Mouse (Mus musculus): ENCODE data around the gene Kremen1. TPM values are rescaled to one million over a fixed set of nuclear protein-coding genes. Genes with fewer than 3 reads are reported as not detected.
A peak's percentile ranks its signal among the peaks of the same experiment; 100 is the strongest.

Gene Kremen1
- total and polyA plus RNA-seq, 3 experiments, result 5.0 to 11.8 (median 7.3) TPM

DNA sequence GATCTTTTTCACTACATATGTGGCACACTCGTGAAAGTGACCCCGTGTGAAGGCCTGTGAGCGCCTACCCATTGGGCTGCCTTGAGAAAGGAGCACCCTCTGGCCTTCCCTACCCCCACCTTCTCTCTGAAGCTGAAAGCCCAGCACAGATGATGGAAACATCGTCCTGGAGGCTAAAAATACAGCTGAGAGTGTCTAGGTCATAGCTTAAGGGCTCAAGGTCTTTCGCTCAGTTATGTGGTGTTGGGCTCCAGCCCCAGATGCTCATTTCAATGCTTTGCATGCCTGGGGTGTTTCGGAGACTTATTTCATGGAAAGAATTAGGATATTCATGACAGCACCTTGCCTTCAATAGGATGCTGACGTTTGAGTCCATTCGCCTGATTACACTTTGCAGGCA, 4.4 kb upstream of the Kremen1 start (continued):
- no peak for TF ChIP-seq MXI1 (IDR thresholded peaks at IDR 0.05; ENCODE audit: low read depth, low read length)
- TF ChIP-seq E2F4 (IDR thresholded peaks at IDR 0.05; ENCODE audit: insufficient replicate concordance, low read depth, low read length), result no peak
- TF ChIP-seq ZC3H11A (IDR thresholded peaks at IDR 0.05; ENCODE audit: low read depth, low read length), result no peak
- TF ChIP-seq IRF4 (IDR thresholded peaks at IDR 0.05; ENCODE audit: low read depth, low read length), result peak; percentile 75
- peak; percentile 96 for TF ChIP-seq MEF2A (IDR thresholded peaks at IDR 0.05; ENCODE audit: borderline replicate concordance, low read depth, low read length)
- TF ChIP-seq USF2 (conservative IDR thresholded peaks at IDR 0.05; ENCODE audit: low read depth, low read length), result no peak
- no peak for TF ChIP-seq NELFE (IDR thresholded peaks at IDR 0.05; ENCODE audit: low read depth, low read length)

DNA sequence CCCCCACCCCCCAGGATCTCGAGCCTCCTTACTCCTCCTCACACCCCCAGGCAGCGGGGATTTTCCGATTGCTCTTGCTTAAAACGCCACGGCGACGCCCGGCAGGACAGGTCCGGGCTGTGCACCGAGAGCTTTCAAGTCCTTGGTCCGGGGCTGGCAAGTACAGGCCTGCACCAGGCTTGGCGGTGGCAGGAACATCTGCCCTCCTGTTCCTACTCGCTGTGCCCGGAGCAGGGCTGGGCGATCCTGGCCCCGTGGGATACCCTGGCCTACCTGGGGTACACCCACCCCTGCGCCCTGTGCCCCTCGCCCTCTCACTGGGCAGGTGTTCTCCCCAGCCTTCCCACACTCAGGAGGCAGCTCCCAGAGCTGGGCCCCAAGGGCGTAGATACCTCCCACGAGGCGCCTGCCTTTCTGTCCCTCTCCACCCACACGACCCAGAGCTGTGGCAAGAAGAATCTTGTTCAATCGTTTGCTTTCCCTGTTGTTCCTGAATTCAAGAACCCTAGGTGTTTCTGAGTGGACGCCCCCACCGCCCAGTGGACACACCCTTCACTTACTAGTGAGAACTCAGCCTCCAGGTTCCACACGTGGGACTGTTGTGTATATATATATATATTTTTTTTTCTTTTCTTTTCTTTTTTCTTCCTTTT, 1.8 kb upstream of the Kremen1 start:
- Histone ChIP-seq H3K4me1 (ENCODE audit: control insufficient read depth in 1 of 2, insufficient read depth in 2 of 2) (peaks cover 18 to 36% of the 10 kb centered on the region in 2 experiments), H3K4me2 (ENCODE audit: insufficient read depth, low read depth, poor library complexity, severe bottlenecking) (peak overlapping the region; percentile 8; the same call in 1 of the 2 replicates), H3K27ac (ENCODE audit: insufficient read depth, low read depth) (0 out of 2 replicates have a peak overlapping the region, but pooled peaks have one; percentile 7), H3K4me3 (replicated peaks in 1 of 3; ENCODE audit: low read depth in 2 of 3, low read length in 2 of 3, poor library complexity in 1 of 3) (no peak overlapping the region), H3K27me3 (replicated peaks) (peaks cover 11% of the 10 kb centered on the region), H3K79me2 (replicated peaks; ENCODE audit: control insufficient read depth, extremely low read depth, insufficient read depth, poor library complexity, severe bottlenecking) (no peaks in the 10 kb centered on the region), H3K36me3 (replicated peaks in 1 of 2; ENCODE audit: control insufficient read depth in 1 of 2, insufficient read depth in 1 of 2, low read length in 1 of 2) (no peaks in the 10 kb centered on the region), H3K9me3 (replicated peaks; ENCODE audit: low read length) (peaks cover 2% of the 10 kb centered on the region), H3K9ac (ENCODE audit: insufficient read depth, low read depth) (no peak overlapping the region)
- dilution Hi-C loops (cut with MboI; ENCODE audit: extremely low pct_ligation_motif_present, extremely low pct_unique_long_range_greater_than_20kb, low sequenced_read_pairs) (no loop called here), in situ Hi-C loops (cut with MboI; ENCODE audit: low pct_ligation_motif_present, low pct_unique_long_range_greater_than_20kb, low sequenced_read_pairs) (no loop called here)
- DNase-seq (ENCODE audit: extremely low read depth), result no peak
- no peak for TF ChIP-seq ELF1 (IDR thresholded peaks at IDR 0.05; ENCODE audit: low read depth, low read length)
- 0 out of 2 replicates have a peak, but pooled peaks have one; percentile 10 for TF ChIP-seq NRF1 (IDR thresholded peaks at IDR 0.05; ENCODE audit: low read depth, low read length)
- TF ChIP-seq JUND (conservative IDR thresholded peaks at IDR 0.05; ENCODE audit: low read depth, low read length), result no peak
- peak; percentile 87; the same call in 1 of the 2 replicates for TF ChIP-seq ZMIZ1 (IDR thresholded peaks at IDR 0.05; ENCODE audit: low read depth, low read length)
- no peak for TF ChIP-seq ZKSCAN1 (IDR thresholded peaks at IDR 0.05; ENCODE audit: borderline replicate concordance, low read depth, low read length)
- no peak for TF ChIP-seq BHLHE40 (IDR thresholded peaks at IDR 0.05; ENCODE audit: low read depth, low read length)
- TF ChIP-seq MXI1 (IDR thresholded peaks at IDR 0.05; ENCODE audit: low read depth, low read length), result no peak
- TF ChIP-seq USF2 (conservative IDR thresholded peaks at IDR 0.05; ENCODE audit: low read depth, low read length), result no peak
- TF ChIP-seq TCF12 (IDR thresholded peaks at IDR 0.05; ENCODE audit: low read depth, low read length), result peak; percentile 53; the same call in 1 of the 2 replicates
- TF ChIP-seq POLR2AphosphoS2 (IDR thresholded peaks at IDR 0.05; ENCODE audit: low read depth, low read length), result no peak
- TF ChIP-seq JUN (IDR thresholded peaks at IDR 0.05; ENCODE audit: insufficient read depth, low read depth, low read length), result no peak
- no peak for TF ChIP-seq ETS1 (conservative IDR thresholded peaks at IDR 0.05; ENCODE audit: low read depth, low read length)
- no peak for TF ChIP-seq RCOR1 (conservative IDR thresholded peaks at IDR 0.05; ENCODE audit: low read depth, low read length)
- TF ChIP-seq MAFK (IDR thresholded peaks at IDR 0.05; ENCODE audit: insufficient replicate concordance, low read length), result no peak
- TF ChIP-seq MEF2A (IDR thresholded peaks at IDR 0.05; ENCODE audit: borderline replicate concordance, low read depth, low read length), result no peak
- TF ChIP-seq ZNF384 (IDR thresholded peaks at IDR 0.05; ENCODE audit: low read depth, low read length), result no peak
- TF ChIP-seq USF1 (IDR thresholded peaks at IDR 0.05; ENCODE audit: low read depth, low read length), result no peak
- no peak for TF ChIP-seq MYC (IDR thresholded peaks at IDR 0.05; ENCODE audit: low read depth, low read length)
- no peak for TF ChIP-seq GABPA (IDR thresholded peaks at IDR 0.05; ENCODE audit: insufficient replicate concordance, low read depth, low read length)
- no peak for TF ChIP-seq KAT2A (IDR thresholded peaks at IDR 0.05; ENCODE audit: insufficient replicate concordance, low read length)
- no peak for TF ChIP-seq EP300 (IDR thresholded peaks at IDR 0.05; ENCODE audit: low read length)
- TF ChIP-seq UBTF (IDR thresholded peaks at IDR 0.05; ENCODE audit: low read depth, low read length), result peak; percentile 59; the same call in 1 of the 2 replicates
- TF ChIP-seq E2F4 (IDR thresholded peaks at IDR 0.05; ENCODE audit: insufficient replicate concordance, low read depth, low read length), result no peak
- TF ChIP-seq CHD2 (IDR thresholded peaks at IDR 0.05; ENCODE audit: low read length), result no peak
- TF ChIP-seq CTCF (conservative IDR thresholded peaks at IDR 0.05 in 1 of 2, IDR thresholded peaks at IDR 0.05 in 1 of 2; ENCODE audit: low read depth in 2 of 2, low read length in 2 of 2), result no peak
- TF ChIP-seq TBP (conservative IDR thresholded peaks at IDR 0.05; ENCODE audit: low read depth, low read length), result no peak
- peak; percentile 7; the same call in 1 of the 2 replicates for TF ChIP-seq NELFE (IDR thresholded peaks at IDR 0.05; ENCODE audit: low read depth, low read length)
- peak; percentile 64 for TF ChIP-seq POLR2A (IDR thresholded peaks at IDR 0.05; ENCODE audit: low read depth, low read length)
- TF ChIP-seq MAZ (IDR thresholded peaks at IDR 0.05; ENCODE audit: low read depth, low read length), result no peak
- no peak for TF ChIP-seq IRF4 (IDR thresholded peaks at IDR 0.05; ENCODE audit: low read depth, low read length)
- peak; percentile 33; the same call in 1 of the 2 replicates for TF ChIP-seq HCFC1 (IDR thresholded peaks at IDR 0.05; ENCODE audit: low read depth, low read length)
- peak; percentile 76; the same call in 1 of the 2 replicates for TF ChIP-seq CHD1 (IDR thresholded peaks at IDR 0.05; ENCODE audit: low read depth, low read length)
- no peak for TF ChIP-seq PAX5 (IDR thresholded peaks at IDR 0.05; ENCODE audit: low read length)
- no peak for TF ChIP-seq MAX (IDR thresholded peaks at IDR 0.05; ENCODE audit: low read length)

Measured in CH12.LX (cell line).